Mouse (Mus musculus) cortical plate, adult 2 months (tissue): ENCODE results near the gene Dnajb12.

Experiments used
- CTCF ChIP-seq: fragments of 200-500 bp; IDR thresholded peaks from 2 replicates; pipeline ENCODE4 v1.5.1; 2011; ENCODE audit warnings: mild to moderate bottlenecking, control low read depth, low read length; ENCODE audit not compliant: insufficient read depth; ENCODE audit errors: extremely low read depth
- POLR2A ChIP-seq: fragments of 200-500 bp; IDR thresholded peaks from 2 replicates; pipeline ENCODE4 v1.6.1; 2011; ENCODE audit warnings: mild to moderate bottlenecking, low read length, control low read depth; ENCODE audit not compliant: insufficient read depth; ENCODE audit errors: extremely low read depth

GRCm38 (mm10) chr10:59919494-59920181, 40.3 kb downstream of the Dnajb12 start:
- TF ChIP-seq POLR2A (no peak), CTCF (no peak)
